Mouse (Mus musculus): Measurements from ENCODE around the gene 9430097D07Rik.

9430097D07Rik gene

DNA sequence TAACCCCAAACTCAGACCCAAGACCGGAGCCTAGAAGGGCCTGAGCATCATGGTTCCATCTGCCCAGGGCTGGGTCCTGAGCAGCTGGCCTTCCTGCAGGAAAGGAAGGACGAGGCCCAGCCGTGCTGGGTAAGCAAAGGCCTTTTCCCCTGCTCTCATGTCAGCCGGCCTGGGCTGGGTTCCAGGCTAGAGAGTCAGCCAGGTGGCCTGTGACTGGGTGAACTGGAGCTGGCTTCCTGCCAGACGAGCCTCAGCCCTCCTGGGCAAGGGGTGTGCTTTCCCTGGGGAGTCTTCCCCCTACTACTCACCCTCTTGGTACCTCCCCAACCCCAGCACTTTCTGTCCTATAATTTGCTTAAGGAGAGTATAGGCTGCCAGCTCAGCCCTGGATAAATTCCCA is 7.3 kb downstream of the 9430097D07Rik start:
- DNase-seq (ENCODE audit: extremely low read depth, insufficient read length, low spot score) = no peak

DNA sequence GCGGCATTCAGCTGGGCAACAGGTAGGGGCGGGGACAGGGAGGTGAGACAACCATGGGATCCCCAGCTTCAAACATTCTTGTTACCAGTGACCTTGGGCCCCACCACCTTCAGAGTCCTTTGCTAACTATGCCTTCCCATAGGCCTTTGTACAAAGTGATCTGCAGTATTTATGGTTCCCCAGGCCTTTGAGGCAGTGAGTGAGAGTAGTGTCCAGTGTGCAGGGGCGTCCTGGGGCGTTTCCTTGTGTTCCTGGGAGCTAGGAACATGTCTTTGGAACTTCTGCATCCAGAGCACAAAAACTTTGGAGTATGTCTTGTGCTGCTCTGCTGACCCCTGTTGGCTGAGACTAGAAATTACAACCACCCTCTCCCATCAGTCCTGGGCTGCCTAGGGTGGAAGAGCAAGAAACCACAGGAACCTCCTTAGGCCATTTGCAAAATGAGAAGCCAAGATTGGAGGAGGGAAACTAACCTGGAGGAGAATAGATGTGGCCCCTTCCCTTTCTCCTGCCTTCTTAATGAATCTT is 8.9 kb downstream of the 9430097D07Rik start:
- DNase-seq (ENCODE audit: extremely low read depth, insufficient read length, low spot score) = no peak

DNA sequence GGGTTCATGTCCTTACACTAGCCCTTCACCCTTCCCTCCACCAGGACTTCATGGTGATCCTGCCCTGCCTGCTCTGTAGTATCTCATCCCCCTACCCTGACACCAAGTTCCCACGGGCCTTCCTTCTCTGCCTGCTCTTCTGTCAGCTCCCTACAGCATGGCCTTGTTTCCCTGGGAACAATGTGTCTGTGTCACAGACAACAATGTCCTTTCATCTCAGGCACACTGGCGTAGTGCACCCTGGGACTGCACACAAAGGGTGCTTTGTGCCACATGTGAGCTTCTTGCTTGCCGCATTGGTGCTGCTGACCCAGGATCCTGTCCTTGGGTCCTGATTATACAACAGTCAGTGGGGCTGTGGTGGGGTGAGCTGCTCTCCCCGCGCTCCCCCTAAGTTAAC is 15.9 kb downstream of the 9430097D07Rik start:
- no peak for DNase-seq (ENCODE audit: extremely low read depth, insufficient read length, low spot score)

DNA sequence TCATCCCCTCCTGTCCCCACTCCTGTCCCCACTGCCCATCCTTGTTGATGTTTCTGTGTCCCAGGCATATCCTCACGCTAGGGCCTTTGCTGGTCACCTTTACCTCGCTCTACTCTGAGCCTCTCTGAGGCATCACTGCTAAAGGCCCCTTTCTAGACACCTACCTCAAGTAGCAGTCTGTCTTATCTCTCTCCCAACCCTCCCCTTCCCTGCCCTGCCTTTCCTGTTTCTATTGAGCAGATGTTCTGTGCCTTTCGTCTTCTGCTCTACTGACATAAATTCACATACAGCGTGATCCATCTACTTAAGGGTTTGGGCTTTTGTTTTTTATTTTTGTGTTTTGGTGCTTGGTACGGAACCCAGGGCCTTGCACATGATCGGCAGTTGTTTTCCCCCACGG is 19.5 kb downstream of the 9430097D07Rik start:
- no peak for DNase-seq (ENCODE audit: extremely low read depth, insufficient read length, low spot score)

DNA sequence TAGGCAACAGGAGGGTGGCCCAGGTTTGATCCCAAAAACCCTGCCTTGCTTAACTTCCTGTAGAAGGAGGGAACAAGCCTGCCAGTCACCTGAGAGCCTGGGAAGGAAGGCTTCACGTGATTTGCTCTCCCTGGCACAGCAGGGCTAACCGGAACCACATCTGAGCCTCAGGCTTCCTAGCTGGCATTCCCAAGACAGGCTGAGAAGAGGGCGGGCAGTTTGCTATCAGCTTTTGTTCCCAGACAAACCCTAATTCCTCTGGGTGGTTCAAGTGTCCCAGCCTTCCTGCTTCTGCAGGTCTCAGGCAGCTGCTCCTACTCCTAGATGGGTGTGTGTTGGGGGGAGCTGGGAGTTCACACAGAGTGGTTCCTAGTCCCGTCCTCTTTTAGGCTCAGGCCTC is 20.0 kb downstream of the 9430097D07Rik start:
- DNase-seq (ENCODE audit: extremely low read depth, insufficient read length, low spot score) = no peak

DNA sequence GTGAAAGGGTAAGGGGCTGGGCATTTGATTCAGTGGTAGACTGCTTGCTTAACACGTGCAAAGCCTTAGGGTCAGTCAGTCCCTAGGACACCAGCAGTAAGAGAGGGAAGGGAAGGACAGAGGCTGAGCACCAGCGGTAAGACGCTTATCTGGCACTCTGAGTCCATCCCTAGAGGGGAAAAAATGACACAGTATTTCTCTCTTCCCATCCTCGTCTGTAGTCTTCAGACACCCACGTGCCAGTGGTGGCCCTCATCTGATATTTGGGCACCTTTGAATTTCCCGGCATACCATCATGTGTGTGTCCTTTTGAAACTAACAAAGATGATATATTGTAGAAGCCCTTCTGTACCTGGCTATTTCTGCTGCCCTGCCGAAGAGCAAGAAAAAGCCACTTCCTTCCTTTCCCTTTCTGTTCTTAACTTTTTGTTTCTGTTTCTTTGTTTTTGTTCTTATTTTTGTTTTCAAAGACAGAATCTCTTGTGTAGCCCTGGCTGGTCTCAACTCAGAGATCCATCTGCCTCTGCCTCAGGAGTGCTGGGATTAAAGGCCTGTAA is 21.8 kb downstream of the 9430097D07Rik start:
- DNase-seq (ENCODE audit: extremely low read depth, insufficient read length, low spot score) = no peak

DNA sequence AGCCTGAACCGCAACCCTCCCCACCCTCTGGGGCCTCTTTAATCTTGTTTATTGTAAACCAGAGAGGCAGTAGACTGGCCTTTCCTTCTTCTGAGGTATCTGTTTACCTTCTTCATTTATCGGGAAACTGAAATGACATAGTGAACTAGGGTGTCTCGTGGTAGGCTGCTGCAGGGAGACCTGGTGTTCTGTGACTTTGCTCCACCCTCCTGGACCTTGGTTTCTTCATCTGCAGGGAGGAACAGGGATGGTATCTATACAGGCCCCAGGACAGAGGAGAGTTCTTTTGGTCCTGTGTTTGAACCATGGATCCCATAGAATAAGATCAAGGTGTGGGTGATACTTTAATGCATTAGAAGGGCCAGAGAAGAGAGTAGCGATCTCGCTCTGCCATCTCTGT is 24.2 kb downstream of the 9430097D07Rik start:
- DNase-seq (ENCODE audit: extremely low read depth, insufficient read length, low spot score) = no peak

DNA sequence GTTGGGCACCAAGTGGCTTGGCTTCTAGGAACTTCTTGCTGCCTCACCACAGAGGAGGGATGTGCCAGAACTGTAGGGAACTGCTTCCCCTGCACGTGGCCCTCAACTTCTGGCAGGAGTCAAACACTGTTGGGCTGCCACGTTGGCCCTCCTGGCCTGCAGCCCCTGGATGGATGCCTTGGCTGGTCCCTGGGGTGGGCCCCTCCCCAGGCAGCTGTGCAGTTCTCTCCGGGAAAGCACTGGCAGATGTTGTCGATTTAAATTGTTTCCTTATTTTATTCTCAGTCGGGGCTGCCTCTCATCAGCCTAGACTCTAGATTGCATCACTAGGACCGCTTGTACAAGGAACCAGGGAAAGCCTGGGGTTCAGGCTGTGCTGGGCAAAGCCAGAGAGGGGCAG is 25.7 kb downstream of the 9430097D07Rik start:
- peak; percentile 80 for DNase-seq (ENCODE audit: extremely low read depth, insufficient read length, low spot score)

DNA sequence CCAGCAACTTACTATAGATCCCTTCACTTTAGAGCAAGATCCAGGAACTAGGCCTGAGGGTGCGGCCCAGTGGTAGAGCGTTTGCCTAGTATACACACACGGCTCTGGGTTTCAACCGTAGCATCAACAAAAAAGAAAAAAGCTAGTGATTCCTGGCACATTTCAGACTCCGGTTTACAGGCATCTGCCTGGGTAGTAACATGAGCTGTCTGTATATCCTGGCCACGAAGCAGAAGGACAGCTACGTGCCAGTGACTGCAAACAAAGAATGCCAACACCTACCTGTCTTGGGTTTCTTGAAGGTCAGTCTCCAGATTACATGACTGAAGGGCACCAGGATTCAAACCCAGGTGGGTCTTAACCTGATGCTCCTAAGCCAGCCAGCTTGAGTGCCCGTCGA is 26.3 kb downstream of the 9430097D07Rik start:
- no peak for DNase-seq (ENCODE audit: extremely low read depth, insufficient read length, low spot score)

DNA sequence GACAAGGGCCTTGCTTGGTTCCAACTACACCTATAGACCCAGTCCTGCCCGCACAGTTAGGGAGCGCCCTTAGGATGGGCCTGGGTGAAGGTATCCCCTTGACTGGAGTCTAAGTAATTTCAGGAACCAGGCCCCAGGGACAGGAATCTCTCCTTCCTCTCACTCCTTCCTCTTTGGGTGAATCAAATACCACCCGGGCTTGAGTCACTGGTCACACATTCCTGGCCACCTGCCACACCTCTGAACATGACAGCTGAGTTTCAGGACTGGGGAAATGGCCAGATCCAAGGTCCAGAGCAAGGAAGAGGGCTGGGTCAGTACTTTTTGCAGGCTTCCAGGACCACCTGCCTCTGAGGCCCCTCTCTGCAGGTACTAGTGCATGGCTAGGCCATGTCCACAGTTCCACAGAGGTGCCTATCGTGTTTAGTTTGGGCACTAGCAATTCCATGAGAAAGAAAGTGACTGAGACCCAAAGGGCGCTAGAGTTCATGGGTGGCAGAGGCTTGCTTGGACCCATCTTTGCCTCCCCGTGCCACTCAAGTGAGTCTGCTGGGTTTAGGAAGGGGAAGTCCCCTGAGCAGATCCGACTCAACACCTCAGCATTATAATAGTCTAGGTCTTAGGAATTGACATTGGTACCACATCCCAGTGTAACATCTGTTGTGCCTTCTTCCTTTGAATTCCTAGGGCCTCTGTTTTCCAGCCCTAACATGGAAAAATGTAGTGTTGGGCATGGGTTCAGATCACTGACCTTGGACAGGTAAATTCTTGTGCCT is 27.3 kb downstream of the 9430097D07Rik start:
- DNase-seq (ENCODE audit: extremely low read depth, insufficient read length, low spot score) = peak; percentile 59

DNA sequence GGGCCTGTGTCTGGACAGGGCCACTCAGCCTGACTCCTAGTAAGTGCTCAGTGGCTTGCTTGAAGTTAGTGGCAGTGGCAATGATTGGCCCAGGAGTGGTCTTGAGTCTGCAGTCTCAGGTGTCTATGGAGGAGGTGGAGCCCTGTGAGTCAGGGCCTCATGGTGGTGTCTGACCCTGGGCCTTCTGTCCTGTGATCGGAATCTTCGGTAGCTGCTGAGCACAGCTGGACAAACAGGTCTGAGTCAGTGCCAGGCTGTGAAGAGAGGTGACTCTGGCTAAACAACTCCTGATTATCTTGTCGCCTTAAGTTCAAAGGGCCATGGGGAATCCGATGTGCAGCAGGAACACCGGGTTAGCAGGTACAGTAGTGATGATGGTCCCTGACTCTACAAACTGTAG is 28.1 kb downstream of the 9430097D07Rik start:
- peak; percentile 30 for DNase-seq (ENCODE audit: extremely low read depth, insufficient read length, low spot score)

DNA sequence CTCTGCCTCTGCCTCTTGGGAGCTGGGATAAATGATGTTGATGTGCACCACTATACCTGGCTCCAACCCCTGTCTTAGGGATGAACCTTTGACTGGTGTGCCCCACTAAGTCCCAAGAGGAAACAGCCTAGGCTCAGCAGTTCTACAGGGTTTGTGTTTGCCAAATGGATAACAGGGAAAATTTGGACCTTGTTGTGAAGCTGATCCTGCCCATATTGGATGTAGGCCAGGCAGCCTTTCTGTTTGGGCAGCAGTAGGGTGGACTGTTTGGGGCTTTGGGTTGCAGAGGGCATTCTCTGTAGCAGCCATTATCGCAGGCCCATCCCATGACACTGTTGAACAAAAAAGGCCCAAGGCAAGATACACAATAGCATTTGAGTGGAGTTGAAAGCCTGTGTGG is 28.5 kb downstream of the 9430097D07Rik start:
- DNase-seq (ENCODE audit: extremely low read depth, insufficient read length, low spot score) = no peak

DNA sequence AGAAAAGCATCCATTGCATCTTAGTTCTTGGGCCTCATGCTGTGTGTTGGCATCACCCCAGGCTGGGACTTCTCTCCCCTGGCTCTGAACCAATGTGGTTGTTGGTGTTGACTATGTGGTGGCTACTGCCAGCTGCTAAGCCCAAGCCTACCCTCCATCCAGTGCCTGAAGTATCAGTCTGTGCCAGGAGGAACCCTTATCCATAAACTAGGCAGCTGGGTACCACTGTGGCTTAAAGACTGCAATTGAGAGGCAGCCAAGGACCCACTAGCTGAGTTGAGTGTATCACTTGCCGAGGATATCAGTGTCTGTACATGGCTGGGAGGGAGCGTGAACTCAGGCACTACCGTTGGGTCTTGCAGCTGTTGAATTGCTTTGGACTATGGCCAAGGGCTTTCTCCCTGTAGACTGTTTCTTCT is 32.4 kb downstream of the 9430097D07Rik start:
- peak; percentile 30 for DNase-seq (ENCODE audit: extremely low read depth, insufficient read length, low spot score)

DNA sequence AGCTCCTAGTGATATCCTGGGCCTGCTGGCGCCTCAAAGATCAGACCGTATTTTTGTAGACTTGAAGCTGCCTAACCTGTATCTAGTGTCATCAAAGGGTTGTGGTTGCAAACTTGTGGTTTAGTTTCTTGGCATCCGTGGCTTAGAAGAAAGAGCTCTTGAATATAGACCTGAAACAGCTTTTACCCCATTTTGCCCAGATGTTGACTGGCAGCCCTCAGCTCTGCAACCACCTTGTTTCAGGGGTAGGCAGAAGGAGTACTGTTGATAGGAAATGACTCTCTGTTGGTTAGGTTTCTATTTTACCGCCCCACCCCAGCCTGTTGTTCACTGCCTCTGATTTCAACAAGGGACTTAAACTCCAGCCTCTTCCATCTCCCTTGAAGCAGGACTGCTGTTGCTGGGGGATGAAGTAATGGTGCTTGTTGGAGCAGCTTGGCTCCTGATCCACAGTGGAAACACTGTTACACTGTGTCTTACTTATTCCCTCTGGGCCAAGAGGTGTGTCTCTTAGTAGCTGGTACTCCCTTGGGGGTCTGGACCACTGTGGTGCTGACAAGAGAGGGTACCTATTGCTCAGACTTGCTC is 33.4 kb downstream of the 9430097D07Rik start:
- no peak for DNase-seq (ENCODE audit: extremely low read depth, insufficient read length, low spot score)

DNA sequence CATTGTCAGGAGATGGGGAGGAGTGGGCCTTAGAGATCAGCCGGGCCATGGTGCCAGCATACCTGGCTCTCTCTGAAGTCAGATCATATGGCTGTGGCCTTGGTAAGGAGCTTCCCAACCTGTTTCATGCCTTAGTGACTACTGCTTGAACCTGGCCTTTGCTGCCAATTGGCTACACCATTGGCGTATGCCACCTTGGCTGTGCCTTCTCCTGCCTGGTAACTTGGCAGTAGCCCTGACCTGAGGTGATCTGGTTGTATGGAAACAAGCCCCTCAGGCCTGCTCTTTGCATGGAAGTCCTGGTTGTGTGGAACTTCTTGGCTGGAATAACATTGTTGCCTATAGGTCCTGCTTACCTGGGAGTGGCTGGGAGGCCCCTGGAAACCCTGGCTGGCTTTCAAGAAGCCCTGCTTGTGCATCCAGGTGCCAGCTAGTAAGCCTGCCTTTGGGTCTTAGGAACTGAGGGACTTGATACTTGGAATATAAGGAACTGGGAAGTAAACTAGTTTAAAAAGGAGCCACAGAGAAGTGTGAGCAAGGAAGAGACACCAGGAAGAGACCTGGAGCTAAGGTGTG is 34.1 kb downstream of the 9430097D07Rik start:
- no peak for DNase-seq (ENCODE audit: extremely low read depth, insufficient read length, low spot score)

DNA sequence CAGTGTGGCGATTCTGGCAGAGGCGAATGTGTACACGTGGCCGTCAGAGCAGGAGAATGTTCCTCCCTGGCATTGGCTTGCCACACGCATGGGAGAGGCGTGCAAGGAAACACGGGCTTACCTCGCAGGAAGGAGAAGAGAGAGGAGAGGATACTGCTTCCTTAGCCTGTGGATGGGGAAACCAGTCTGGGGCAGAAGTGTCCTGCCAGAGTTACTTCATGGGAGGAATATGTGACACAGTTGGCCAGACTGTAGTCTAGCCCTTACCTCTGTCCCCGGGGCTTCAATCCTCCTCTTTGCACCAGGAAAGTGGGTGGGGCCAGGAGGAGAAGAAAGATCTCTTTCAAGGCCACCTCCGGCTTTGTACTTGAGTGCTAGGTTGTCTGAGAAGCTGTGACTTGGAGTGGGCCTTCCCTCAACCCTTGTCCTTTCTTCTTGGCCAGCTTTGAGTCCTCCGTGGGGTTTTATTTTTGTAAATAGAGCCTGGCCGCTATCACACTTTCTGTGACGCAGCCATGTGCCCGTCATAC is 36.0 kb downstream of the 9430097D07Rik start:
- DNase-seq (ENCODE audit: extremely low read depth, insufficient read length, low spot score) = no peak

DNA sequence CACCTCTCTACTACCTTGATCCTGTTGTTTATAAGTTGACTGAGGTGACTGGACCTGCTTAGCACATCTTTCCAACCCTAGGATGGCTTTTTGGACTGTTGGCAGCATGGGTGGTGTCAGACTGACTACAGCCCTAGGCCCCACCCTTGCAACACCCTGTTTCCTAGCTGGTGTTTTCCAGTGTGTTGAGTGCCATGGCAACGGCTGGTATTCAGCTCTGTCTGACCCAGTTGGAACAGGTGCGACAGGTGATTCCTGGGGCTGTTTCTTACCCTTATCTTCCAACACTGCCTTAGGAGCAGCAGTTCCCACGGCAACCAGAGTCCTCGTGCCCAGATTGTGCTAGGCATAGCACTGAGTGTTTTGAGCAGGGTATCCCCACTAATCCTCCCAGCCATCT is 37.0 kb downstream of the 9430097D07Rik start:
- DNase-seq (ENCODE audit: extremely low read depth, insufficient read length, low spot score) = no peak

DNA sequence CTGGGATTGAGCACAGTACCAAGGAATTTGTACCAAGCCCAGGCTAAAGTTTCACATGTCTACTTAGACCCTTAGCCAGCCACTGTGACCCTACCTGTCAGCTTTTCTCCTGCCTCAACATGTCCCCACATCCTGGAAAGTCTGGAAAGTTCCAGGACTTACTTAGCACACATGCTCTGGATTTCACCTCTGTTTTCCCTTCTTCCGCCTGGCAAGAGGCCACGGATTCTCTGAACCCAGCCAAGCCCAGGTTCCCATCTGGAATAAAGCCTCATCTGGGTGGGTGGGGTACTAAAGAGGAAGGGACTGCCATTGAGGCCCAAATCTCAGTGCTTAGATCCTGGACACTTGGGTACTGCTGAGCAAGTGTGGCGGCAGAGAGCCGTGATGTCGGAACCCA is 37.5 kb downstream of the 9430097D07Rik start:
- DNase-seq (ENCODE audit: extremely low read depth, insufficient read length, low spot score) = no peak

DNA sequence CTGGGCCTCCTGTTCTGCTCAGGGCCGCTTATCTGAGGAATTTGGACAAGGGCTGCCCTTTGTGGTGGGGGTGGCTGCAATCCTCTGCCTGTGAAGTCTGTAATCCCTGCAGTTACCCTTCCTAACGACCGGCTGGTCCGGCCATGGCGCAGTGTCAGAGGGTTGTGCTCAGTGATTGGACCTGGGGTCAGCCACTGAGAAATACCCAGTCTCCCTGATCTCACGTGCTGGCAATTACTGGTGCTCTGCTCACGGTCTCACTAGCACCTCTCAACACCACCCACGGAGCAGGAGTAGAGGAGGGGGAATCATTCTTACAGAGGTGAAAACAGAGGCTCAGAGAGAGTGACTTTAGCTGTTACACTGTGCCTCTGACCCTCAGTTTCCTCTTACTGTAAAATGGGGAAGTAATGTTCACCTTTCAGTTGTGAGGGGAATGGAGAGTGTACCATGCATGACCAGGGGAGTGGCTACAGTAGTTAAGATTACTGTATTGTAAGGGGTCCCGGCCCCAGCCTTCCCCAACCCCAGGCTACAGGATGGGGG is 38.1 kb downstream of the 9430097D07Rik start:
- DNase-seq (ENCODE audit: extremely low read depth, insufficient read length, low spot score) = peak; percentile 29

DNA sequence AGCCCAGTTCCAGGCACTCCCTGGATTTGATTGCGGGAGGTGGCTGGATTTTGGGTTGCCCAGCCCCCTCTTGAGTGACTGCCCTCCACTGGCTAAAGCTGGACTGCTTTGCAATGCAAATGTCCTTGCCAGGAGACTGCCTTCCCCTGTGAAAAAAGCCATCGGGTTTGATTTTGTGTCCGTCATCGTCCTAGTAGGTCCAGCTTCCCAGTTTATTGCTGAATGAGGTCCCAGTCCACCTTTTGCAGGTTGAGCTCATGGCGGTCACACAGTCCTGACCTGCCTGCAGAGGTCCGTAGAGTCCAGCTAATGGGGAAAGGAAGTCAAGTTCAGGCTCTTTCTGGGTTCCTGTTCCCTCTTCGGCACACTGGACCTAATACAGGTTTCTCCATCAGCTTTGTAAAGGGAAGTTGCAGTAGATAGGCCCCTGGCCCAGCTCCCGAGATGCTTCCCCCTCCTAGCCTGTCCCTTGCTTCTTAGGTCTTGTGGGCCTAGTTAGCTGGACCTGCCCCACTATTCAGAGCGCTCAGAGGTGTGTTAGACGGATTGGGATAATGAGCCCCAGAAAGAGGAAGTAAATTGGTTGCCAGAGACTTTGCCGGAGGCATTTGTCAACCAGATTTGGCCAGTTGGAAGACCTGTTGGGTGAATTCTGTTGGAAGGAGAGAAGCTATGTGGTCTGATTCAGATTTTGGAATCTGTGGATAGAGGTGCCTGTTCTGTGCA is 38.7 kb downstream of the 9430097D07Rik start:
- peak; percentile 35 for DNase-seq (ENCODE audit: extremely low read depth, insufficient read length, low spot score)

Measured in 3134 (cell line).